Mouse (Mus musculus) forebrain, embryonic 15.5 days (tissue): Measurements from ENCODE around the gene Gm10053. TPM values are rescaled to one million over a fixed set of nuclear protein-coding genes. Genes with fewer than 3 reads are reported as not detected.
A peak's percentile ranks its signal among the peaks of the same experiment; 100 is the strongest.
"Not testable (repeated sequence)": the region's sequence is repeated elsewhere in the genome, so short reads cannot be mapped to it uniquely, and the experiment has no call there.

Experiments
- ATAC-seq: fragments of 200-750 bp; cut with Nextera tagmentation; replicated peaks from 2 replicates; pipeline ENCODE4 v1.8.0; 2017; ENCODE audit warnings: mild to moderate bottlenecking, moderate TSS enrichment, moderate library complexity
- H3K27ac ChIP-seq: fragments of 300-500 bp; sonication (generic); replicated peaks from 2 replicates; pipeline ENCODE4 v1.5.1; 2015; ENCODE audit warnings: mild to moderate bottlenecking, inconsistent platforms
- H3K27me3 ChIP-seq: fragments of 300-500 bp; sonication (generic); 2 replicates; pipeline ENCODE4 v1.6.1; 2015; ENCODE audit warnings: inconsistent platforms
- H3K36me3 ChIP-seq: fragments of 300-500 bp; sonication (generic); 2 replicates; pipeline ENCODE4 v1.6.1; 2015; ENCODE audit warnings: mild to moderate bottlenecking, inconsistent platforms
- H3K4me1 ChIP-seq: fragments of 300-500 bp; sonication (generic); 2 replicates; pipeline ENCODE4 v1.6.1; 2015; ENCODE audit warnings: inconsistent platforms
- H3K4me2 ChIP-seq: fragments of 300-500 bp; sonication (generic); replicated peaks from 2 replicates; pipeline ENCODE4 v1.6.1; 2015; ENCODE audit warnings: mild to moderate bottlenecking, inconsistent platforms
- H3K4me3 ChIP-seq: fragments of 300-500 bp; sonication (generic); 2 replicates; pipeline ENCODE4 v1.5.1; 2015; ENCODE audit warnings: mild to moderate bottlenecking, inconsistent platforms
- H3K9ac ChIP-seq: fragments of 300-500 bp; sonication (generic); replicated peaks from 2 replicates; pipeline ENCODE4 v1.6.1; 2015; ENCODE audit warnings: mild to moderate bottlenecking, inconsistent platforms
- H3K9me3 ChIP-seq: fragments of 300-500 bp; sonication (generic); 2 replicates; pipeline ENCODE4 v1.6.1; 2016; ENCODE audit warnings: inconsistent platforms
- WGBS: fragments of 180-500 bp; shearing (Covaris S2); methylation state at CpG from one replicate; pipeline ENCODE4 v1.1.7; 2015; ENCODE audit warnings: mixed read lengths; 5-methylcytosine and 5-hydroxymethylcytosine counted together
- polyA plus RNA-seq: library from polyadenylated mRNA; unstranded; fragments of >200 nt; fragmentation: Nextera tagmentation; extraction: Ambion mirVana; gene quantifications from 2 replicates; pipeline ENCODE4 v1.2.1, GENCODE M21; 2015

Gene Gm10053
- 212 and 213 TPM in 2 replicates for polyA plus RNA-seq

DNA sequence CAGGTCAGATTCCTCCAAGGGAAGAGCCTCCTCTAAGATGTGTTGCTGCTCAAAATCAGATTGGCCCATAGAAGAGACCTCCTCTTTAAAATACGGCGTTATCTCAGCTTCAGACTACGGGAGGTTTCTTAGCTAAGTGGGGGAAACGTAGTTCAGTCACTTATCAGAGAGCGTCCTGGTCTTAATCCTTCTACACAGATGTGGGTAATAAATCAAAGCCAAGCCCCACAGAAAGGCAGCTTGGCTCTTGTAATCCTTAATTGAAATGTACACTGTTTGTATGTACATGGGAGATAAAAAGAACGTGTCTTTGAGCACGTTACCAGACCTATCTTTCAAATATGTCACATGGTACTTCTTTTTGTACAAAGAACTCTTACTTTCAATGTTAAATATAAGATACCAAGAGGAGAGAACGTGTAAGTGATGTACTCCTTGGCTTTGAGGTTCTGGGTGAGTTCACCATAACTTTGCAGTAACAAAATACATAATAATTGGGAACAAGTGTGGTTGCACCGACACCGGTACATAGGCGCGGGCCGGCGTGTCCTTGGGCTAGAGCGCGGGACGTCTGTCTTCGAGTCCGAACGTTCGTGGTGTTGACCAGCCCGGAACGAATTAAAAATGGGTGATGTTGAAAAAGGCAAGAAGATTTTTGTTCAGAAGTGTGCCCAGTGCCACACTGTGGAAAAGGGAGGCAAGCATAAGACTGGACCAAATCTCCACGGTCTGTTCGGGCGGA lies at the start of gene Gm10053:
Gm10053 (plus strand) TSS at position 558 of the 742 bp plus-strand sequence.
- not testable (repeated sequence) for H3K27ac ChIP-seq, H3K4me3 ChIP-seq, ATAC-seq, H3K36me3 ChIP-seq, H3K9me3 ChIP-seq, H3K4me1 ChIP-seq, H3K27me3 ChIP-seq, H3K4me2 ChIP-seq, H3K9ac ChIP-seq
- 87% methylated on average over 23 of the region's 26 CpGs for WGBS

DNA sequence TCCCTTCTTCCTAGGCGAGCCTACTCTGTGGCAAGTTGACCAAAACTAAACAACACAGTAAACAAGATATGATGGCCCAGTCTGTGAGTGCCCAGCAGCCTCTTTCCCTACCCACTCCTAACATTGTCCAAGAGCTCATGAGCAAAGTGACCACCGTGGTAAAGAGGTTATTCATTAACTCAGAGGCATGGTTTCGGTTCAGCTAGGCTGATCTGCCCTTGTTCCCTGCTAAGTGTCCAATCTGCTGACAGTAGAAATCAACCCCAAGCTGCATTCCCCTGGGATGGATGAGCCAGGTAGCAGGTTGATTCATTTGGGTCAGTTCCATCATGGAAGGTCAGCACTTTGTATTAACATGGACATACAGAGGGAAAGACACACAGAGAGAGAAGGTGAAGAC lies 33.4 kb upstream of the Gm10053 start:
- Histone ChIP-seq H3K4me3 (no peak overlapping the region), H3K36me3 (no peaks in the 10 kb centered on the region), H3K4me1 (peaks cover 9% of the 10 kb centered on the region), H3K9me3 (no peaks in the 10 kb centered on the region), H3K27ac (no peak overlapping the region), H3K4me2 (no peak overlapping the region), H3K9ac (no peak overlapping the region), H3K27me3 (no peaks in the 10 kb centered on the region)
- WGBS: 91% methylated on average over 3 of the region's 3 CpGs
- ATAC-seq: no peak

DNA sequence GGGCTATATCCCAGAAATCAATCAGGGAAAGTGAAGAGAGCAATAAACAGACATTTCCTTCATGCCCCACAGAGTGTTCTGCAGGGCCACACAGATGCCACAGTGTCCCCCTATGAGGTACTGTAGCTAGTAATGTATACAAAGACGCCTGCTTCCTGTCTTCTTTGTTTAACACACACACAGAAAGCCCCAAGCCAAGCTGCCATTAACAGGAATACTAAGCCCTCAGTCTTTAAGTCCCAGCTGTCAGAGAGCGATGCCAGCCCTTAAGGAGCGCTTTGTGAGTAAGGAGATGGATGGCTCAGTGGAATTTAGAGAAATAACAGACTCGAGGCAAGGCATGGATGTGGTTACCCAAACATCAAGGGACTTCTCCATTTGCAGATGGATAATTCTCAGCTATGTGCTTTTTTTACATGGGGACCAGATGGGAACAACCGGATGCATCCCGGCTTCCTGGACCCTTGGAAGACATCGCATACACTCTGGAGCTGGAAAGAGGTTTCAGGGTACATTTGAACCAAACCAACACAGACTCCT lies 30.4 kb upstream of the Gm10053 start:
- Histone ChIP-seq H3K27ac (peak overlapping the region; percentile 43; the same call in 1 of the 2 replicates), H3K4me2 (peak overlapping the region; percentile 4; the same call in 1 of the 2 replicates), H3K9ac (no peak overlapping the region), H3K4me3 (no peak overlapping the region), H3K9me3 (no peaks in the 10 kb centered on the region), H3K27me3 (no peaks in the 10 kb centered on the region), H3K4me1 (peaks cover 9% of the 10 kb centered on the region), H3K36me3 (no peaks in the 10 kb centered on the region)
- ATAC-seq: peak; percentile 78
- 32% methylated on average over 7 of the region's 7 CpGs for WGBS

DNA sequence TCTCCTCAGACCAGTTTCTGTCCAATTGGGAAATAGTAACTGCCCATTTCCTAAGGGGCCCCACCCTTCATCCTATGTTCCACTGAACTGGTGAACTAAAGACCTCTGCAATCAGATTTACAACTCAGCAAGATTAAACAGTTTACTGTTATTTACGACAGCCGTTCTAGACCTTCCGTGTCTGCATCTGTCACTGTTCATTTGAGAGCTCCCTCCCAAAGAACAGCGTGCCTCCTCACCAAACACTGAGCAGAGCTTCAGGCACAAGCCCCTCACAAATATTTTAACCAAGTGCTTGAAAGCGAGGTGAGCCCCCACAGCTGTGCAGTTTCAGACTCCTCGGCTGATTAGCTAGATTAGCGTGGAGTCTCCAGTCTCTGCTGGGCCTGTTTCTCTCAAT lies 27.1 kb upstream of the Gm10053 start:
- 63% methylated on average over 7 of the region's 7 CpGs for WGBS
- Histone ChIP-seq H3K4me1 (peaks cover 17% of the 10 kb centered on the region), H3K36me3 (no peaks in the 10 kb centered on the region), H3K4me2 (no peak overlapping the region), H3K9ac (no peak overlapping the region), H3K9me3 (no peaks in the 10 kb centered on the region), H3K27me3 (no peaks in the 10 kb centered on the region), H3K4me3 (no peak overlapping the region), H3K27ac (no peak overlapping the region)
- no peak for ATAC-seq

DNA sequence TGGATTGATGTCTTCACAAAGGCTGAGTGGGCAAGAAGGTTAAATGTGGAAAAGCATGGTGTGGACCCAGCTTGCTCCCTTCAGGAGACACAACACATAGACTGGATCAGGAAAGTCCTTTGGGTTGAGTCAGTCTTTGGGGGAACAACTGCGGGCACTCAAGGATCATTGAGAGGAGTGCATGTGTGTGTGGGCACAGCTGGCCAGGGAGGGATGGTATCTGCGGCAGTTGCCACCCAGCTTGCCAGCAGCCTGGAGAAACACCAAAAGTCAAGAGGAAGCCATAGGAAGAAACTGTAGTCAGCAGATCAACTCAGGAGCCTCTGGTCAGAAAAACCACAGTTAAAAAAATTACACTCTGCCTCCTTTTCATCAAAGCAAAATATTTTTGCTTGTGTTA lies 26.6 kb upstream of the Gm10053 start:
- Histone ChIP-seq H3K9me3 (no peaks in the 10 kb centered on the region), H3K4me1 (peaks cover 17% of the 10 kb centered on the region), H3K4me2 (no peak overlapping the region), H3K4me3 (no peak overlapping the region), H3K27ac (no peak overlapping the region), H3K27me3 (no peaks in the 10 kb centered on the region), H3K9ac (no peak overlapping the region), H3K36me3 (no peaks in the 10 kb centered on the region)
- ATAC-seq: no peak
- WGBS: 83% methylated on average over 2 of the region's 2 CpGs

DNA sequence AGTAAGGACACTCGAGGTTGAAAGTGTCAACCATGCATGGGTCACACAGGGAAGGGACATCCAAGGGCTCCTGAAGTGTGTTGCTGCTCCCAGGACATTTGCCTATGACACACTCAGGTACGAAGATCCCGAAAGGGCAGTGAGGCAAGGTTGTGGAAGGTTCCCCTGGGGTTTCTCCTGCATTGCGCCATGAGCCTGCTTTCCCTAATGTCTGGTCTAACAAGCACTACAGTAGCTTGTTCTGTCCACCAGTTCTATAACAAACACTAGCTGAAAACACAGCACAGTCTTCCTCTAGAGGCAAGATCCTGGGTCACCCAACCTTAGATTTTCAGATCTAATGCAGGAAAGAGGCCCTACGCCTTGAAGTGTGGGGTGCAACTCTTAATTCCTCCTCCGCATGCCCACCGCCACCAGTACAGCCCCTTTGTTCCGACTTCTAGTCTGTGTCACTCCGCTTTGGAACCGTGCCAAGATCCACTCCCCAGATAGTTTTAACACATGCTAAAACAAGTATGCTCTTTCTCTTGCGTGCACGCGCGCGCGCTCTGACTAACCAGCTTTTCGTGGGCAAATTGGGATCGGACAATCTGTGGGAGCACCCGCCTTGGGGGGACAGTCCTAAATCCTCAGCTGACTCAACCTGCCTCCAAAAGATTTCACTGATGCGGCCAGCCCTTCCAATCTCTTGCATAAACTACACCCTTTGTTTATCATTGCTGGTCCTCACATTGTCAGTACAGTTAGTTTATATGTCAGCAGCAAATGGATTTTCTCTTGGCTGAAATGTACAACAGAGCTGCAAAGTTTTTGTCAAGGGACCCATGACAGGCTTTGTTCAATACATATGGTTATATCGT lies 23.8 kb upstream of the Gm10053 start:
- H3K27me3 ChIP-seq: no peaks in the 10 kb centered on the region
- no peak overlapping the region for H3K9ac ChIP-seq
- no peaks in the 10 kb centered on the region for H3K36me3 ChIP-seq
- 60% methylated on average over 21 of the region's 21 CpGs for WGBS
- H3K4me3 ChIP-seq: no peak overlapping the region
- 0 out of 2 replicates have a peak overlapping the region, but pooled peaks have one; percentile 19 for H3K4me2 ChIP-seq
- no peak; the same call in 1 of the 2 replicates for ATAC-seq
- peaks cover 8% of the 10 kb centered on the region for H3K4me1 ChIP-seq
- H3K9me3 ChIP-seq: no peaks in the 10 kb centered on the region
- H3K27ac ChIP-seq: no peak overlapping the region

DNA sequence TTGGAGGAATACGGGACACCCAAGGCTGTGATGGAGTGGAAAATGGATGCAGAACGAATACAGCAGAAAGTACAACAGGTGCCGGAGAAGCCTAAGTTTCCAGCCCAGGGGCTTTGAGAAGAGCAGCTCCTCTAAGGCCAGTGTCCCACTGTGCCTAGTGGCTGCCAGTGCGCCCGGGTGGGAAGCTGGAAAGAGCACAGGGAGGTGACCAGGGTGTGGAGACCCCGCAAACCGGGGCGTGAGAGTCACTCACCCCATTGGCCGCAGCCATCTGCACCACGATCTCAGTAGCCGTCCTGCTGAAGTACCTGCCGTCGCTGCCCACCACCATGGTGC lies 14.2 kb upstream of the Gm10053 start:
- Histone ChIP-seq H3K4me3 (peak overlapping the region; percentile 37), H3K9ac (0 out of 2 replicates have a peak overlapping the region, but pooled peaks have one; percentile 34), H3K4me2 (peak overlapping the region; percentile 79), H3K9me3 (no peaks in the 10 kb centered on the region), H3K4me1 (peaks cover 6% of the 10 kb centered on the region), H3K27me3 (peaks cover 14% of the 10 kb centered on the region), H3K27ac (no peak overlapping the region), H3K36me3 (no peaks in the 10 kb centered on the region)
- WGBS: 18% methylated on average over 13 of the region's 13 CpGs
- ATAC-seq: peak; percentile 38

DNA sequence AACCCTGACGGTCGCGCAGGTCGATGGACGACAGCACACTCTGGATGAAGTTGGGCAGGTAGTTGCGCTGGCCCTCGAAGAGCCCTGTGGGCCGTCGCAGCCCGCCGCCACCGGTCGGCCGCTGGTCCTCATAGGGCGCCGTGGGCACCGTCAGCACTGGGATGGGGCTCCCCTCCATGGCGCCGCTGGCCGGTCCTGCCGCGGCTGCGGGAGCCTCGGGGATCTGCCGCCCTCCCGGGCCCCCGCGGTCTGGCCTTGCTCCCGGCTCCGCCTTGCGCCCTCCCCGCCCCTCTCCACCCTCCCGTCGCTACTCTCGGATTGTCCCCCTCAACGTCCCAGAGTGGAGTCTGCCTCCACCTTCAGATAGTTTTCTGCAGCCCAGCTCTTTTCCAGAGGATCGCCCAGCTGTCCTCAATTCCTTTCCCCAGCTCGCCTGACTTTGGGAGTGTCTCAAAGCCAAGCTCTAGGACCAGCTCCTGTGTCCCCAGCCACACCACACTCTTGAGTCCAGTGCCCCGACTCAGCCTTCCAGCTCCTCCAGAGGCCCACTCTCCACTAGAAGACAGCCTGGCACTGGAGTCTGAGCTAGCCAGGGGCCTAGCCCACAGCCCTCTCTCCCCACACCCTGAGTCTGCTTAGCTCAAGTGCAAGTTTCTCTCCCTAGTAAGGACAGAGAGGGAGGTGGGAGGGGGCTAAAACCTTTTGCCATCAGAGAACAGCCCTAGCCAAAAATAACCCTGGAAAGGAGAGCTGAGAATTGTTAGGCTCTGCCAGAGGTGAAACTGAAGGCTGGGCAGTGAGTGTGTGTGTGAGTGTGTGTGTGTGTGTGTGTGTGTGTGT lies 13.7 kb upstream of the Gm10053 start, which contains the start of gene Pgm5:
Pgm5 (minus strand) TSS at position 244 of the 840 bp plus-strand sequence.
- peaks cover 6% of the 10 kb centered on the region for H3K4me1 ChIP-seq
- H3K4me2 ChIP-seq: peak within 1 kb of the TSS; percentile 79
- H3K9ac ChIP-seq: peak within 1 kb of the TSS; percentile 34
- peak; percentile 29; the same call in 1 of the 2 replicates for ATAC-seq
- H3K36me3 ChIP-seq: no peaks in the 10 kb centered on the region
- H3K4me3 ChIP-seq: peak within 1 kb of the TSS; percentile 37
- no peak within 1 kb of the TSS for H3K27ac ChIP-seq
- WGBS: 1% methylated on average over 33 of the region's 39 CpGs
- H3K27me3 ChIP-seq: peaks cover 14% of the 10 kb centered on the region
- H3K9me3 ChIP-seq: no peaks in the 10 kb centered on the region

DNA sequence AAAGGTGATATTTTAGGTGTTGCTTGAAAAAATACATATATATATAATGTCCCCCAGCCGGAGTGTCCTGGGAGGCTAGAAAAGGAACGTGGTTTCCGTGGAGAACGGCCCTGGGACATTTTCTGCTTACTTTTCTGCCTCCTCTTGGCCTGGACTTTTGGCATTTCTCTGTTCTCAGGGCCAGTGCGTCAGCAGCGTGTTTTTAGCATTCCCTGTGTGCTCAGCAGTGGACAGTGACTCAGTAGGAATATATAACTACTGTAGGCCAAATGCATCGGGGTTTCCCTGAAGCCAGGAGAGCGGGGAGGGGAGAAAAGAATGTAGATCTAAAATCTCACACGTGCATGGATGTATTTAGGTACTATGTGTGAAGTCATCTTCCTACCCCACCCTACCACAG lies 10.1 kb upstream of the Gm10053 start:
- Histone ChIP-seq H3K9me3 (no peaks in the 10 kb centered on the region), H3K9ac (no peak overlapping the region), H3K4me2 (no peak overlapping the region), H3K4me3 (no peak overlapping the region), H3K27ac (no peak overlapping the region), H3K27me3 (peaks cover 14% of the 10 kb centered on the region), H3K4me1 (peaks cover 6% of the 10 kb centered on the region), H3K36me3 (no peaks in the 10 kb centered on the region)
- WGBS: 82% methylated on average over 9 of the region's 9 CpGs
- ATAC-seq: no peak

DNA sequence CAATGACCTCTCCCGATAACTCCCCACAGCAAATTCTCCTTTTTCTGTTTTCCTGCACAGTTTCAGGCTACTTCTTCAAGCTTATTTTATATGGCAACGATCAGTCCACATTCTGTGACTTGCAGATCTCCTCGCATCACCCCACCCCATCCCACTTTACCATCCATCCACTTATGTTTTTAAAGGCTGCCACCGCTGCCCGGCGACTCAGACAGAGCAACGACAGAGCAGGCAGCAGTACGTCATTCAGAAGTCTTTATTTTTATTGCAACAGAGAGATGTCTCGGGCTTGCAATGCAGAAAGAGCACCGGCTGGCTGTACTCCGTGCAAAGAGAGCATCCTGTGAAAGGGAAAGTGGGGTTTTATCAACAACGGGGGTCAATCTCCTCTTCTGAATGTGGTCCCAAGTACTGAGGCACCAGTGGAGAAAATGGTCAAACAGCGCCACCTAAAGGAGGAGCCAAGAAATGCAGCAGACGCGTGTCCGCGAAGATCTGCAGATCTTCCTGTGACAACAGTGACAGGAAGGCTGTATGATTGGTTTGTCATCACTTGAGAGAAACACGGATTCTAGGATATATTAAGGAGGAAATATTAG lies 4.3 kb upstream of the Gm10053 start:
- Histone ChIP-seq H3K27me3 (no peaks in the 10 kb centered on the region), H3K4me2 (peak overlapping the region; percentile 54), H3K4me1 (0 out of 2 replicates have a peak, but pooled peaks cover 3% of the 10 kb centered on the region), H3K36me3 (no peaks in the 10 kb centered on the region), H3K27ac (no peak overlapping the region), H3K9ac (peak overlapping the region; percentile 54), H3K4me3 (peak overlapping the region; percentile 39), H3K9me3 (no peaks in the 10 kb centered on the region)
- peak; percentile 82 for ATAC-seq
- 20% methylated on average over 18 of the region's 18 CpGs for WGBS

DNA sequence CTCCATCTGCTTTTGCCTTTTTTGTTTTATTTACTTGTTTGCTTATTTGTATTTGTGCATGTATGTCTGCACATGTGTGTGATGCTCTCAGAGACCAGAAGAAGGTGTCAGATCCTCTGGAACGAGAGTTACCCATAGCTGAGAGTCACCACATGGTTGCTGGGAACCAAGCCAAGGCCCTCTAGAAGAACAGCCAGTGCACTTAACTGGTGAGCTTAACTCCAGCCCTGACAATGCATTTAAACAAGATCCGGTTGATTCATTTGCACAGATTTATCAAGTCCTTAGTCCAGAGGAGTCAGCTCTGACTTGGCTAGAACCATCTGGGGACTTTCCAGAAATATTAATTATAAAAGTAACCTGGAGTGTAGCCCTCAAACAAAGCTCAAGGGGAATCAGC lies 1.6 kb upstream of the Gm10053 start:
- H3K36me3 ChIP-seq: no peaks in the 10 kb centered on the region
- WGBS: 40% methylated on average over 2 of the region's 2 CpGs
- no peak overlapping the region for H3K9ac ChIP-seq
- no peaks in the 10 kb centered on the region for H3K9me3 ChIP-seq
- no peak overlapping the region for H3K4me3 ChIP-seq
- 0 out of 2 replicates have a peak, but pooled peaks cover 3% of the 10 kb centered on the region for H3K4me1 ChIP-seq
- H3K4me2 ChIP-seq: no peak overlapping the region
- ATAC-seq: no peak
- no peak overlapping the region for H3K27ac ChIP-seq
- no peaks in the 10 kb centered on the region for H3K27me3 ChIP-seq
